In genomic region chr6:51469715-51470310, GRCm38 (mm10) we compare ENCODE assay signal across 8 mouse cellular contexts. TPM values are rescaled to one million over a fixed set of nuclear protein-coding genes. Genes with fewer than 3 reads are reported as not detected.
DNase-seq lines count a peak whose midpoint lies in the region; ATAC-seq lines count a peak whose summit lies in the region.

Gene Hnrnpa2b1 (minus strand): TSS chr6:51469894.

- peaks cover 61% of the 10 kb centered on the region for H3K36me3 ChIP-seq in heart, embryonic 14.5 days (ENCODE audit: control insufficient read depth, insufficient read depth, low read length)
- peaks cover 54% of the 10 kb centered on the region for H3K36me3 ChIP-seq in liver, embryonic 13.5 days
- peaks cover 13% of the 10 kb centered on the region; the same call in 1 of the 2 replicates for H3K36me3 ChIP-seq in stomach, embryonic 16.5 days (ENCODE audit: control insufficient read depth, insufficient read depth, low read length)

- under 1% methylated on average over 63 of the region's 63 CpGs for WGBS in heart, embryonic 14.5 days
- under 1% methylated on average over 63 of the region's 63 CpGs for WGBS in liver, embryonic 13.5 days (ENCODE audit: insufficient replicate concordance)
- WGBS in stomach, embryonic 16.5 days, result under 1% methylated on average over 63 of the region's 63 CpGs

- no peaks in the 10 kb centered on the region for H3K9me3 ChIP-seq in heart, embryonic 14.5 days (ENCODE audit: control insufficient read depth, low read length)
- no peaks in the 10 kb centered on the region for H3K9me3 ChIP-seq in liver, embryonic 13.5 days (replicated peaks)
- H3K9me3 ChIP-seq in stomach, embryonic 16.5 days (replicated peaks; ENCODE audit: control insufficient read depth, low read length), result no peaks in the 10 kb centered on the region

- peak; percentile 99 for DNase-seq in c-Kit-negative CD71-positive TER-119-positive erythroid progenitor cells, embryonic 14.5 days (ENCODE audit: low read depth, low spot score)
- DNase-seq in fibroblast of lung, adult 2 months (ENCODE audit: low read depth), result peak; percentile 99
- peak; percentile 98 for DNase-seq in kidney, postnatal 14 days
- DNase-seq in liver, embryonic 13.5 days, result peak; percentile 97
- DNase-seq in neural tube, embryonic 10.5 days (ENCODE audit: extremely low spot score, low spot score), result peak; percentile 99

- H3K4me2 ChIP-seq in heart, embryonic 14.5 days (ENCODE audit: low read length), result peak within 1 kb of the TSS; percentile 80
- peak within 1 kb of the TSS; percentile 67 for H3K4me2 ChIP-seq in liver, embryonic 13.5 days
- H3K4me2 ChIP-seq in stomach, embryonic 16.5 days (ENCODE audit: low read depth, low read length), result peak within 1 kb of the TSS; percentile 48

- H3K4me1 ChIP-seq in heart, embryonic 14.5 days (ENCODE audit: control insufficient read depth in 2 of 2, insufficient read depth in 2 of 2, low read length in 2 of 2), result peaks cover 2 to 38% of the 10 kb centered on the region in 2 experiments
- peaks cover 51% of the 10 kb centered on the region for H3K4me1 ChIP-seq in liver, embryonic 13.5 days (replicated peaks)
- H3K4me1 ChIP-seq in stomach, embryonic 16.5 days (ENCODE audit: control insufficient read depth, insufficient read depth, low read length), result peaks cover 25% of the 10 kb centered on the region

- H3K27ac ChIP-seq in heart, embryonic 14.5 days (replicated peaks in 1 of 2; ENCODE audit: control insufficient read depth in 1 of 2, insufficient read depth in 1 of 2, low read depth in 2 of 2, low read length in 2 of 2), result peak within 1 kb of the TSS; percentile 100
- H3K27ac ChIP-seq in liver, embryonic 13.5 days, result peak within 1 kb of the TSS; percentile 98
- H3K27ac ChIP-seq in stomach, embryonic 16.5 days (ENCODE audit: low read length), result peak within 1 kb of the TSS; percentile 100

- peak; percentile 78 for ATAC-seq in CD4-positive, CD25-positive, alpha-beta regulatory T cell, adult 4 months
- ATAC-seq in heart, embryonic 14.5 days (ENCODE audit: insufficient number of reproducible peaks, insufficient read depth, low FRiP score, low read depth), result peak; percentile 92
- peak; percentile 91 for ATAC-seq in liver, embryonic 13.5 days (ENCODE audit: low read depth)
- ATAC-seq in stomach, embryonic 16.5 days (ENCODE audit: insufficient read depth, low FRiP score), result peak; percentile 93

- peak within 1 kb of the TSS; percentile 71 to 92 for H3K4me3 ChIP-seq in heart, embryonic 14.5 days (ENCODE audit: control insufficient read depth in 1 of 2, insufficient read depth in 1 of 2, low read depth in 1 of 2, low read length in 2 of 2)
- peak within 1 kb of the TSS; percentile 97 for H3K4me3 ChIP-seq in liver, embryonic 13.5 days (replicated peaks)
- peak within 1 kb of the TSS; percentile 98 for H3K4me3 ChIP-seq in stomach, embryonic 16.5 days (replicated peaks; ENCODE audit: low read length)

- no peaks in the 10 kb centered on the region for H3K27me3 ChIP-seq in heart, embryonic 14.5 days (ENCODE audit: control insufficient read depth, insufficient read depth, low read length)
- no peaks in the 10 kb centered on the region for H3K27me3 ChIP-seq in liver, embryonic 13.5 days
- H3K27me3 ChIP-seq in stomach, embryonic 16.5 days (ENCODE audit: control insufficient read depth, insufficient read depth, low read length), result no peaks in the 10 kb centered on the region

- H3K9ac ChIP-seq in heart, embryonic 14.5 days (ENCODE audit: low read length), result peak within 1 kb of the TSS; percentile 100
- H3K9ac ChIP-seq in liver, embryonic 13.5 days, result peak within 1 kb of the TSS; percentile 100
- H3K9ac ChIP-seq in stomach, embryonic 16.5 days (ENCODE audit: low read length), result peak within 1 kb of the TSS; percentile 99

RNA-seq across cellular contexts. Expression of gene Hnrnpa2b1, which starts in this region (rescaled TPM):
- polyA plus RNA-seq in CD4-positive, CD25-positive, alpha-beta regulatory T cell, adult 4 months (2017; shearing (Covaris generic)), result 1,000 to 10,000 TPM; 1,098 to 1,432 TPM
- polyA plus RNA-seq in heart, embryonic 14.5 days (2014; fragmentation: Nextera tagmentation; extraction: Ambion mirVana), result 638 and 739 TPM in 2 replicates
- polyA plus RNA-seq in liver, embryonic 13.5 days (2015; fragmentation: Nextera tagmentation; extraction: Ambion mirVana), result 966 and 1,238 TPM in 2 replicates
- 1,433 and 1,504 TPM in 2 replicates for polyA plus RNA-seq in stomach, embryonic 16.5 days (2015; fragmentation: Nextera tagmentation; extraction: Ambion mirVana)

Comparison
In these comparisons a context has a peak if more than half of its experiments do, and no peak if none do; other contexts are left out.
1. Peak in every context shown above with its lines: DNase-seq, ATAC-seq, H3K4me3 ChIP-seq and H3K27ac ChIP-seq.